Mouse (Mus musculus) limb, embryonic 10.5 days (tissue): ENCODE results near the gene Nop56. TPM values are rescaled to one million over a fixed set of nuclear protein-coding genes. Genes with fewer than 3 reads are reported as not detected.
A peak's percentile ranks its signal among the peaks of the same experiment; 100 is the strongest.

Source experiments
- DNase-seq: peaks from one replicate; pipeline ENCODE4 v3.0.0-alpha.2; 2017; ENCODE audit warnings: low spot score
- H3K27ac ChIP-seq: fragments of 300-500 bp; sonication (generic); 2 replicates; pipeline ENCODE4 v1.5.1; 2016; ENCODE audit warnings: mild to moderate bottlenecking
- H3K27me3 ChIP-seq: fragments of 300-500 bp; sonication (generic); 2 replicates; pipeline ENCODE4 v1.6.1; 2016; ENCODE audit warnings: low read depth, mild to moderate bottlenecking; ENCODE audit not compliant: poor library complexity, severe bottlenecking
- H3K36me3 ChIP-seq: fragments of 300-500 bp; sonication (generic); 2 replicates; pipeline ENCODE4 v1.6.1; 2016; ENCODE audit warnings: mild to moderate bottlenecking, moderate library complexity
- H3K4me1 ChIP-seq: fragments of 300-500 bp; sonication (generic); 2 replicates; pipeline ENCODE4 v1.6.1; 2016
- H3K4me3 ChIP-seq: fragments of 300-500 bp; sonication (generic); 2 replicates; pipeline ENCODE4 v1.5.1; 2016; ENCODE audit warnings: mild to moderate bottlenecking, moderate library complexity
- H3K9me3 ChIP-seq: fragments of 300-500 bp; sonication (generic); replicated peaks from 2 replicates; pipeline ENCODE4 v1.6.1; 2016; ENCODE audit warnings: mild to moderate bottlenecking
- WGBS: fragments of 180-500 bp; shearing (Covaris S2); methylation state at CpG from one replicate; pipeline ENCODE4 v1.1.7; 2016; 5-methylcytosine and 5-hydroxymethylcytosine counted together
- polyA plus RNA-seq: library from polyadenylated mRNA; unstranded; fragments of >200 nt; fragmentation: Nextera tagmentation; extraction: Ambion mirVana; gene quantifications from 2 replicates; pipeline ENCODE4 v1.2.1, GENCODE M21; 2016

Gene Nop56
- polyA plus RNA-seq = 440 and 499 TPM in 2 replicates

DNA sequence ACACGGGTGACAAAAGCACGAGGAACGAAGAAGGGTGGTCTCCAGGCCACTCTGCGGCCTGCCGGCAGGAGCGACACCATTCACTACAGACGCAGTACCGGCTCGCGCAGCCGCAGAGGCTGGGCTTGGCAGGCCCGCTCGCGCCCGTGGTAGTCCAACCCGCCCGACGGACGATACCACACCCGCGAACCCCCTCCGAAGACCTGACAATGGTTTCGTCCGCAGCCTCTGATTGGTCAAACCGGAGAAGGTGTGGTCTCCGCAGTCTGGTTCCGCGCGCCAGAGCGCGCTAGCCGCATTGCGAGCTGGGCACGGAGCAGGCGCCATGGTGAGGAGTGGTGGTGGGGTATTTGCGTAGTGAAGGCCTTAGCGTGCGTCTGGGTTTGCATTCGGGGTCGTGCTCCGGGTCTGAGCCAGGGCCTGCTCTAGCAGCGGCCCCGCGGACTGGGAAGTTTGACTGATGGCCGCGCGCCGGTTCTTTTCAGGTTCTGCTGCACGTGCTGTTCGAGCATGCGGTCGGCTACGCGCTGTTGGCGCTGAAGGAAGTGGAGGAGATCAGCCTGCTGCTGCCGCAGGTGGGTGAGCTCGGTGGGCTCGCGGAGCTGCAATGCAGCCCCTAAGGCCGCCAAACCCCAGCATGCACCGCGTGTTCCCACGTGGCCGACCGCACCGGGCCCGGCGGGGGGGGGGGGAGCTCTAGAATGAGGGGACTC lies at the start of gene Nop56:
Gene Nop56, plus strand, starts transcription at position 282 of the 713 bp plus-strand sequence.
- H3K4me1 ChIP-seq = peaks cover 26% of the 10 kb centered on the region
- no peaks in the 10 kb centered on the region for H3K9me3 ChIP-seq
- WGBS = under 1% methylated on average over 68 of the region's 68 CpGs
- DNase-seq = peak; percentile 100
- H3K27me3 ChIP-seq = no peaks in the 10 kb centered on the region
- peaks cover 43% of the 10 kb centered on the region for H3K36me3 ChIP-seq
- H3K4me3 ChIP-seq = peak within 1 kb of the TSS; percentile 91
- peak within 1 kb of the TSS; percentile 96 for H3K27ac ChIP-seq

GRCm38 (mm10) chr2:130246912-130247311 lies 27.3 kb upstream of the Nop56 start:
- Histone ChIP-seq H3K27me3 (no peaks in the 10 kb centered on the region), H3K9me3 (no peaks in the 10 kb centered on the region), H3K4me1 (no peaks in the 10 kb centered on the region), H3K27ac (no peak overlapping the region), H3K4me3 (no peak overlapping the region), H3K36me3 (no peaks in the 10 kb centered on the region)
- whole genome bisulfite sequencing = 48% methylated on average over 9 of the region's 9 CpGs
- DNase-seq = no peak

GRCm38 (mm10) chr2:130248226-130248625 lies 26.0 kb upstream of the Nop56 start:
- 82% methylated on average over 7 of the region's 7 CpGs for WGBS
- Histone ChIP-seq H3K27me3 (no peaks in the 10 kb centered on the region), H3K9me3 (no peaks in the 10 kb centered on the region), H3K36me3 (no peaks in the 10 kb centered on the region), H3K4me1 (no peaks in the 10 kb centered on the region), H3K27ac (no peak overlapping the region), H3K4me3 (no peak overlapping the region)
- DNase-seq = no peak

DNA sequence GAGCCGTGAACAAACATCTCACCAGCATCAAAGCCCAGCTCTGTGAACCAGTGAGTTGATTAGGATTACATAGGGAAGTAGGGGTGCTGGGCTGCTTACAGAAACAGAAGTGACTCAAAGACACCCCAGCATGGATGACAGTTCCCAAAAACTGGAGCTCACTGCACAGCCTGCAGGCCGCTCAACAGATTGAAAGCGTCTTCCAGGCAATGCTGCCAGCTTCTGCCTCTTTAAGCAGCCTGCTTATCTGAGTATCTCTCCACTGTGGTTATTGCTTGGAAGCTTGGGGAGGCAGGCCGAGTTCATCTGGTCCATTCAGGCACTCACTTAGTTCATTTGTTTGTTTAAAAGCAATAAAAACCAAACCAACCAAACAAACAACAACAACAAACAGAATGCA lies 17.5 kb upstream of the Nop56 start:
- Histone ChIP-seq H3K4me1 (no peaks in the 10 kb centered on the region), H3K36me3 (no peaks in the 10 kb centered on the region), H3K4me3 (no peak overlapping the region), H3K27me3 (no peaks in the 10 kb centered on the region), H3K9me3 (no peaks in the 10 kb centered on the region), H3K27ac (no peak overlapping the region)
- WGBS = 74% methylated on average over 4 of the region's 4 CpGs
- DNase-seq = no peak

DNA sequence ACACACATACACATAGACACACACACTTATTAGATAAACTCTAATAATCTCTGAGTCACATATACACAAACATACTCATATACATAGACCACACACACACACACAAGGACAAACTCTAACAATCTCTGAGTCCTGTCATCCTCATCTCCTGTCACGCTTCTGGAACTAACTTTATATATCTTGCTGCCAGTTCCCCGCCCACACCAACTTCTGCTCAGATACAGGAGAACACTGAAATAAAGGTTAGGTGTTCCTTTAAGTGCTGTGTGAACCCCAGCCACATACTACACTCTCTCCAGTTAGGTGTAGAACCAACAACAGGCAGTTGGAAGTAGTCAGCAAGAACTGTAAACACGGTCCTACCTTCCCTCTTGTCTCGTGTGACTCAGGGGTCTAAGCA lies 13.4 kb upstream of the Nop56 start:
- no peak overlapping the region for H3K4me3 ChIP-seq
- 0 out of 2 replicates have a peak, but pooled peaks cover 3% of the 10 kb centered on the region for H3K27me3 ChIP-seq
- 85% methylated on average over 4 of the region's 4 CpGs for WGBS
- H3K36me3 ChIP-seq = no peaks in the 10 kb centered on the region
- DNase-seq = no peak
- H3K9me3 ChIP-seq = no peaks in the 10 kb centered on the region
- no peaks in the 10 kb centered on the region for H3K4me1 ChIP-seq
- H3K27ac ChIP-seq = no peak overlapping the region

DNA sequence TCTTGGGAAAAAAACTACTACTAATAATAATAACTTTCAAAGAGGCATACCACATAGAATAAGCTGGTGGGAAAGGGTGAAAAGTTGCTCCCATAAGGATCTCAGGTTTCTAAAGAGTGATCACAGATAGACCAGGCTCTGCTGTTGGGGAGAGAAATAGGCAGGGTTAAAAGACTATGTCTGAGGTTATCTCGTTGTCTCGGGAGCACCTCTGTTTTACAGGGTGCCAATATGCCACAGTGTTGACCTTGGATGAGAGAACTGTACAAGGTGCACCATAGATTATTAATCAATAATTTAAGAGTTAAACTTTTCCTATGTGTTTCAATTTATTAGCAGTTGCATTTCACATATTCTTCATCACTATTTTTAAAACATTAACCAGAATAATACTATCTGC lies 12.3 kb upstream of the Nop56 start:
- 92% methylated on average over 2 of the region's 2 CpGs for WGBS

DNA sequence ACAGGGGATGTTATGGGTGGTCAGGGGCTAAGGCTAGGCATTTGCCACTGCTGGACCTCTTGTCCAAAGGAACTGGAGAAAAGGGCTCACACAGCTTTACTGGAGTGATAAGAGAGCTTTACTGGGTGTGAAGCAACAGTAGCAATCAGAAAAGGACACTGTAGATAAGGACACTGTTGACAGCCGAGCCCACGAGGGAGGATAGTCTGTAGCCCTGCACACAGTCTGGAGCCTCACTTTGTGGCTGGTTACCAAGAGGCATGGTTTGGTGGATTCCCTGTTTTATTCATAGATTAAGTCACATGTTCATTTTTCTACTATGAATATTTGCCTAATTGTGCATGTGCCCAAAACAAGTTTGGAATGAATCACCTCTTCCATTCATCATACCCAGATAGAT lies 11.8 kb upstream of the Nop56 start:
- Histone ChIP-seq H3K9me3 (no peaks in the 10 kb centered on the region), H3K27me3 (0 out of 2 replicates have a peak, but pooled peaks cover 3% of the 10 kb centered on the region), H3K36me3 (no peaks in the 10 kb centered on the region), H3K4me1 (no peaks in the 10 kb centered on the region), H3K27ac (no peak overlapping the region), H3K4me3 (no peak overlapping the region)
- 81% methylated on average over 2 of the region's 2 CpGs for WGBS
- DNase-seq = no peak

More for the DNA sequence above, 12.3 kb upstream of the Nop56 start:
- no peak overlapping the region for H3K4me3 ChIP-seq
- H3K9me3 ChIP-seq = no peaks in the 10 kb centered on the region
- no peak for DNase-seq
- H3K27ac ChIP-seq = no peak overlapping the region
- H3K4me1 ChIP-seq = no peaks in the 10 kb centered on the region
- H3K36me3 ChIP-seq = no peaks in the 10 kb centered on the region
- H3K27me3 ChIP-seq = 0 out of 2 replicates have a peak, but pooled peaks cover 3% of the 10 kb centered on the region

- Histone ChIP-seq H3K9me3 (no peaks in the 10 kb centered on the region), H3K4me3 (no peak overlapping the region), H3K4me1 (no peaks in the 10 kb centered on the region), H3K27me3 (0 out of 2 replicates have a peak, but pooled peaks cover 3% of the 10 kb centered on the region), H3K27ac (no peak overlapping the region), H3K36me3 (no peaks in the 10 kb centered on the region)
- DNase-seq = no peak
- 86% methylated on average over 1 of the region's 1 CpGs for WGBS
These were observed 8.7 kb upstream of the Nop56 start for GRCm38 (mm10) chr2:130265520-130265919.

DNA sequence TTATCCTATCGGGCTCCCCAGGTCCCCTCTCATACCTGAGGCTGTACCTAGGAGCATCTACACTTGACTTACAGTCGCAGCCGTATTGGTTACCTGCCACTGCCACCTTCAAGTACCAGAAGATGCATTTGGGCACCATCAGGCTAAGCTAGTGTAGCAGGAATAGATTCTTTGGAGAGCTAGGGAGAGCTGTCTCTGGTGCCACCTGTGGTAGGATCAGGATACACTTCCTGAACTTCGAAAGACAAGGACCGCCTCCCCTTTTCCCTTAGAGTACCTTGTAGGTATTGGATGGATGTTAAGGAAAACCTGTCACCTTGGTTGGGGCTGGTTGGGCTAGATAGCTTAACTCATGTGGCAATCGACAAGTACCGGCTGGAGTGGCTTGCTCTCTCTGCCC lies 6.2 kb upstream of the Nop56 start:
- H3K27ac ChIP-seq = no peak overlapping the region
- 0 out of 2 replicates have a peak, but pooled peaks cover 1% of the 10 kb centered on the region for H3K4me1 ChIP-seq
- 0 out of 2 replicates have a peak, but pooled peaks cover 3% of the 10 kb centered on the region for H3K27me3 ChIP-seq
- no peaks in the 10 kb centered on the region for H3K36me3 ChIP-seq
- no peak overlapping the region for H3K4me3 ChIP-seq
- WGBS = 63% methylated on average over 7 of the region's 7 CpGs
- no peak for DNase-seq
- H3K9me3 ChIP-seq = no peaks in the 10 kb centered on the region

DNA sequence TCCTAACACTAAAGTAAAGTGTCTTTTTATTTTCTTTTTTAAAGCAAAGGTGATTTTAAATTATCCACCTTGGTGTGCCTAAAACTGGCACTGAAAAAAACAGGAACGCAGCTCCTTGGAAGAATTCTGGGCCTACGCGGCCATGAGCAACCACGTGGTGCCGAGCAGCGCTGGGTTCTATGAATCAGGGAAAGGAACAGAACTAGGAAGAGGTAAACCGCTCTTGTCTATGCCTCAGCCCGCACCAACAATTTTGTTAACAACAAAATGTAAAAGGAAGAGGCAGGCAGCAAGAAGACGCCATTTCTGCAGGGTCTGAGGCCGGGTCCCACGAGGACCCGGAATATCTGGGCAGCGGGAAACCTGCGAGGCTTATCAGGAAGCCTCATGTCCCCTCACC lies 498 bp upstream of the Nop56 start:
- H3K9me3 ChIP-seq = no peaks in the 10 kb centered on the region
- H3K27ac ChIP-seq = peak overlapping the region; percentile 96
- peaks cover 40% of the 10 kb centered on the region for H3K36me3 ChIP-seq
- WGBS = 2% methylated on average over 14 of the region's 14 CpGs
- DNase-seq = no peak
- peak overlapping the region; percentile 91 for H3K4me3 ChIP-seq
- peaks cover 26% of the 10 kb centered on the region for H3K4me1 ChIP-seq
- H3K27me3 ChIP-seq = no peaks in the 10 kb centered on the region

- H3K9me3 ChIP-seq = no peaks in the 10 kb centered on the region
- H3K36me3 ChIP-seq = peaks cover 49% of the 10 kb centered on the region
- WGBS = 1% methylated on average over 10 of the region's 10 CpGs
- peak overlapping the region; percentile 96 for H3K27ac ChIP-seq
- DNase-seq = no peak
- no peaks in the 10 kb centered on the region for H3K27me3 ChIP-seq
- H3K4me1 ChIP-seq = peaks cover 26% of the 10 kb centered on the region
- H3K4me3 ChIP-seq = peak overlapping the region; percentile 91
These were observed 632 bp downstream of the Nop56 start for GRCm38 (mm10) chr2:130274862-130275261.

DNA sequence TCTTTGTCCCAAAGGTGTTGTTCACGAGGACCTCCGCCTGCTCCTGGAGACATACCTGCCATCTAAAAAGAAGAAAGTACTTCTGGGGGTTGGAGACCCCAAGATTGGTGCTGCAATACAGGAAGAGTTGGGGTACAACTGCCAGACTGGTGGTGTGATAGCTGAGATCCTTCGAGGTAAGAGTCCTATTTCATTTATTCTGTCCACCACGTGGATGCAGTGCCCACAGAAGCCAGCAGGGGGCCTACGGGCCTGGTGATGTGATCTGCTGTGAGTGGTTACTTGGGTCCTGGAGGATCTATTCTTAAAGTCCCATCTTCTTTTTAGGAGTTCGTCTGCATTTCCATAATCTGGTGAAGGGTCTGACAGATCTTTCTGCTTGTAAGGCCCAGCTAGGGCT lies 1.4 kb downstream of the Nop56 start:
- no peaks in the 10 kb centered on the region for H3K27me3 ChIP-seq
- 48% methylated on average over 6 of the region's 6 CpGs for WGBS
- peak overlapping the region; percentile 91 for H3K4me3 ChIP-seq
- peaks cover 57% of the 10 kb centered on the region for H3K36me3 ChIP-seq
- peaks cover 26% of the 10 kb centered on the region for H3K4me1 ChIP-seq
- no peaks in the 10 kb centered on the region for H3K9me3 ChIP-seq
- DNase-seq = peak; percentile 81
- no peak overlapping the region for H3K27ac ChIP-seq

DNA sequence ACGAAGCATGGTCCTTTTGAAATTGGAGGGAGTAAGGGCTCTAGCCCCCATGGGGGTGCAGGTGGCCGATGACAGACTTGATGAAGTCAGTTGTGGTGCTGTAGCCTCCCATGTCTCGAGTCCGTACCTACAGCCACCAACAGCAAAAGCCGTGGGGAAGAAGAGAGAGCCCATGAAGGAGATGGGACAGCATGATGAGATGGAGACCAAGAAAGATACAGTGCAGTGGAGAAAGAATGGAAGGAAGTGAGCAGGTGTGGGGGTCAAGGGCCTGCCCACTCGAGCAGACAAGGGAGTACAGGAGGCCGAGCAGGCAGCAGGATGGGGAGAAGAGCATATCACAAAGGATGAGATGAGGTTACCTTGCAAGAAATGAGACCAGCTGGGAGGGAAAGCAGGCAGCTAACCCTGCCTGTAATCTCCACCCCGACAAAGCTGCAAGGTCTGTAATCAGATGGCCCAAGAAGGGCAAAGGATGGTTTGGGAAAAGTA lies 5.4 kb downstream of the Nop56 start:
- Histone ChIP-seq H3K4me1 (peaks cover 30% of the 10 kb centered on the region), H3K9me3 (no peaks in the 10 kb centered on the region), H3K27me3 (no peaks in the 10 kb centered on the region), H3K27ac (no peak overlapping the region), H3K4me3 (no peak overlapping the region), H3K36me3 (peaks cover 74% of the 10 kb centered on the region)
- DNase-seq = no peak
- WGBS = 39% methylated on average over 8 of the region's 8 CpGs
